Mouse (Mus musculus) erythroblast, embryonic 14.5 days (primary cell): ENCODE results near the gene Rptor.

Experiments used
- GATA1 ChIP-seq: IDR thresholded peaks from 2 replicates; pipeline ENCODE4 v1.6.1; 2012; ENCODE audit warnings: low read length, inconsistent platforms, mixed read lengths
- TAL1 ChIP-seq: IDR thresholded peaks from 3 replicates; pipeline ENCODE4 v1.6.1; 2012; ENCODE audit warnings: low read length, inconsistent platforms, mixed read lengths

- TF ChIP-seq GATA1, result no peak
- no peak for TF ChIP-seq TAL1
Observed at GRCm38 (mm10) chr11:119777236-119777635, 174.5 kb downstream of the Rptor start.
